Mouse (Mus musculus) embryonic facial prominence, embryonic 13.5 days (tissue): Measurements from ENCODE around the gene Ntn4. TPM values are rescaled to one million over a fixed set of nuclear protein-coding genes. Genes with fewer than 3 reads are reported as not detected.

Experiments
- ATAC-seq: fragments of 200-750 bp; cut with Nextera tagmentation; 2 replicates; pipeline ENCODE4 v1.8.0; 2017; ENCODE audit warnings: low read depth; ENCODE audit not compliant: insufficient number of reproducible peaks, insufficient read depth, low FRiP score, low TSS enrichment
- H3K27ac ChIP-seq: fragments of 300-500 bp; sonication (generic); 2 replicates; pipeline ENCODE4 v1.5.1; 2015; ENCODE audit warnings: moderate library complexity, mild to moderate bottlenecking, inconsistent platforms
- H3K27me3 ChIP-seq: fragments of 300-500 bp; sonication (generic); 2 replicates; pipeline ENCODE4 v1.6.1; 2015; ENCODE audit warnings: mild to moderate bottlenecking, inconsistent platforms
- H3K36me3 ChIP-seq: fragments of 300-500 bp; sonication (generic); 2 replicates; pipeline ENCODE4 v1.6.1; 2015; ENCODE audit warnings: mild to moderate bottlenecking, inconsistent platforms
- H3K4me1 ChIP-seq: fragments of 300-500 bp; sonication (generic); 2 replicates; pipeline ENCODE4 v1.6.1; 2015; ENCODE audit warnings: inconsistent platforms
- H3K4me2 ChIP-seq: fragments of 300-500 bp; sonication (generic); 2 replicates; pipeline ENCODE4 v1.6.1; 2015; ENCODE audit warnings: moderate library complexity, mild to moderate bottlenecking, inconsistent platforms
- H3K4me3 ChIP-seq: fragments of 300-500 bp; sonication (generic); 2 replicates; pipeline ENCODE4 v1.5.1; 2015; ENCODE audit warnings: mild to moderate bottlenecking, inconsistent platforms
- H3K9ac ChIP-seq: fragments of 300-500 bp; sonication (generic); 2 replicates; pipeline ENCODE4 v1.6.1; 2015; ENCODE audit warnings: mild to moderate bottlenecking, inconsistent platforms
- H3K9me3 ChIP-seq: fragments of 300-500 bp; sonication (generic); 2 replicates; pipeline ENCODE4 v1.6.1; 2016; ENCODE audit warnings: inconsistent platforms
- WGBS: fragments of 180-500 bp; shearing (Covaris S2); methylation state at CpG from one replicate; pipeline ENCODE4 v1.1.7; 2015; ENCODE audit warnings: mixed read lengths; 5-methylcytosine and 5-hydroxymethylcytosine counted together
- polyA plus RNA-seq: library from polyadenylated mRNA; unstranded; fragments of >200 nt; fragmentation: Nextera tagmentation; extraction: Ambion mirVana; gene quantifications from 2 replicates; pipeline ENCODE4 v1.2.1, GENCODE M21; 2015

Gene Ntn4
- polyA plus RNA-seq, 1 experiment from 2014 or later, result 0.87 TPM

- no peak for ATAC-seq
- Histone ChIP-seq H3K9me3 (no peaks in the 10 kb centered on the region), H3K4me3 (no peak overlapping the region), H3K9ac (no peak overlapping the region), H3K27me3 (no peaks in the 10 kb centered on the region), H3K27ac (no peak overlapping the region), H3K4me2 (no peak overlapping the region), H3K36me3 (peaks cover 13% of the 10 kb centered on the region), H3K4me1 (0 out of 2 replicates have a peak, but pooled peaks cover 3% of the 10 kb centered on the region)
- 82% methylated on average over 5 of the region's 5 CpGs for WGBS
Measured at GRCm38 (mm10) chr10:93708515-93708914, 68.0 kb downstream of the Ntn4 start.

GRCm38 (mm10) chr10:93709536-93709935 lies 69.1 kb downstream of the Ntn4 start:
- Histone ChIP-seq H3K27me3 (no peaks in the 10 kb centered on the region), H3K27ac (no peak overlapping the region), H3K4me1 (0 out of 2 replicates have a peak, but pooled peaks cover 3% of the 10 kb centered on the region), H3K4me2 (no peak overlapping the region), H3K4me3 (no peak overlapping the region), H3K9me3 (no peaks in the 10 kb centered on the region), H3K9ac (no peak overlapping the region), H3K36me3 (peaks cover 13% of the 10 kb centered on the region)
- WGBS, result 87% methylated on average over 8 of the region's 8 CpGs
- no peak for ATAC-seq

- Histone ChIP-seq H3K4me2 (no peak overlapping the region), H3K4me1 (peaks cover 26% of the 10 kb centered on the region)
- WGBS, result 80% methylated on average over 5 of the region's 5 CpGs
Measured at GRCm38 (mm10) chr10:93721625-93722337, 81.3 kb downstream of the Ntn4 start.

GRCm38 (mm10) chr10:93723942-93724542 lies 83.6 kb downstream of the Ntn4 start:
- H3K4me2 ChIP-seq, result peak overlapping the region; percentile 27
- H3K9ac ChIP-seq, result no peak overlapping the region
- no peak overlapping the region for H3K4me3 ChIP-seq
- H3K36me3 ChIP-seq, result no peaks in the 10 kb centered on the region
- no peaks in the 10 kb centered on the region for H3K9me3 ChIP-seq
- H3K27ac ChIP-seq, result peak overlapping the region; percentile 28
- 10% methylated on average over 11 of the region's 11 CpGs for WGBS
- no peak for ATAC-seq
- no peaks in the 10 kb centered on the region for H3K27me3 ChIP-seq
- peaks cover 24% of the 10 kb centered on the region for H3K4me1 ChIP-seq

More at GRCm38 (mm10) chr10:93721625-93722337, 81.3 kb downstream of the Ntn4 start:
- Histone ChIP-seq H3K27me3 (no peaks in the 10 kb centered on the region), H3K9me3 (no peaks in the 10 kb centered on the region), H3K27ac (no peak overlapping the region), H3K4me3 (no peak overlapping the region), H3K9ac (no peak overlapping the region), H3K36me3 (no peaks in the 10 kb centered on the region)
- ATAC-seq, result no peak

- ATAC-seq, result no peak
Measured at GRCm38 (mm10) chr10:93728131-93728530, 87.7 kb downstream of the Ntn4 start.

GRCm38 (mm10) chr10:93730514-93730913 lies 90.0 kb downstream of the Ntn4 start:
- H3K36me3 ChIP-seq, result no peaks in the 10 kb centered on the region
- no peak for ATAC-seq

More at GRCm38 (mm10) chr10:93728131-93728530, 87.7 kb downstream of the Ntn4 start:
- H3K4me3 ChIP-seq, result no peak overlapping the region
- H3K27me3 ChIP-seq, result no peaks in the 10 kb centered on the region
- WGBS, result 29% methylated on average over 5 of the region's 5 CpGs
- H3K9ac ChIP-seq, result no peak overlapping the region
- H3K27ac ChIP-seq, result no peak overlapping the region
- no peaks in the 10 kb centered on the region for H3K9me3 ChIP-seq
- H3K4me2 ChIP-seq, result no peak overlapping the region
- H3K36me3 ChIP-seq, result no peaks in the 10 kb centered on the region
- H3K4me1 ChIP-seq, result peaks cover 10% of the 10 kb centered on the region

GRCm38 (mm10) chr10:93731248-93731691 lies 90.8 kb downstream of the Ntn4 start:
- no peak for ATAC-seq
- Histone ChIP-seq H3K4me1 (no peaks in the 10 kb centered on the region), H3K4me2 (no peak overlapping the region), H3K36me3 (no peaks in the 10 kb centered on the region), H3K9ac (no peak overlapping the region), H3K27me3 (no peaks in the 10 kb centered on the region), H3K27ac (no peak overlapping the region), H3K9me3 (no peaks in the 10 kb centered on the region), H3K4me3 (no peak overlapping the region)
- 83% methylated on average over 9 of the region's 9 CpGs for WGBS

More at GRCm38 (mm10) chr10:93730514-93730913, 90.0 kb downstream of the Ntn4 start:
- Histone ChIP-seq H3K4me1 (no peaks in the 10 kb centered on the region), H3K27me3 (no peaks in the 10 kb centered on the region), H3K9ac (no peak overlapping the region), H3K27ac (no peak overlapping the region), H3K4me2 (no peak overlapping the region), H3K9me3 (no peaks in the 10 kb centered on the region), H3K4me3 (no peak overlapping the region)
- WGBS, result 85% methylated on average over 6 of the region's 6 CpGs

GRCm38 (mm10) chr10:93736114-93736645 lies 95.7 kb downstream of the Ntn4 start:
- Histone ChIP-seq H3K27me3 (no peaks in the 10 kb centered on the region), H3K9ac (no peak overlapping the region), H3K4me1 (peaks cover 3% of the 10 kb centered on the region; the same call in 1 of the 2 replicates), H3K9me3 (no peaks in the 10 kb centered on the region), H3K27ac (no peak overlapping the region), H3K4me2 (no peak overlapping the region), H3K4me3 (no peak overlapping the region), H3K36me3 (no peaks in the 10 kb centered on the region)
- WGBS, result 68% methylated on average over 6 of the region's 6 CpGs
- ATAC-seq, result no peak

GRCm38 (mm10) chr10:93737080-93737479 lies 96.6 kb downstream of the Ntn4 start:
- WGBS, result 73% methylated on average over 5 of the region's 5 CpGs
- no peak overlapping the region for H3K9ac ChIP-seq
- no peaks in the 10 kb centered on the region for H3K36me3 ChIP-seq
- H3K4me1 ChIP-seq, result peaks cover 12% of the 10 kb centered on the region; the same call in 1 of the 2 replicates
- H3K27ac ChIP-seq, result no peak overlapping the region
- H3K27me3 ChIP-seq, result no peaks in the 10 kb centered on the region
- H3K9me3 ChIP-seq, result no peaks in the 10 kb centered on the region
- H3K4me2 ChIP-seq, result no peak overlapping the region
- no peak overlapping the region for H3K4me3 ChIP-seq
- no peak for ATAC-seq

- Histone ChIP-seq H3K27ac (0 out of 2 replicates have a peak overlapping the region, but pooled peaks have one; percentile 5), H3K9ac (no peak overlapping the region), H3K27me3 (no peaks in the 10 kb centered on the region), H3K4me1 (peaks cover 14% of the 10 kb centered on the region; the same call in 1 of the 2 replicates), H3K4me3 (no peak overlapping the region), H3K36me3 (no peaks in the 10 kb centered on the region), H3K4me2 (0 out of 2 replicates have a peak overlapping the region, but pooled peaks have one; percentile 14), H3K9me3 (no peaks in the 10 kb centered on the region)
- WGBS, result 29% methylated on average over 14 of the region's 14 CpGs
- ATAC-seq, result no peak
Measured at GRCm38 (mm10) chr10:93741446-93742096, 101.1 kb downstream of the Ntn4 start.

- no peaks in the 10 kb centered on the region for H3K27me3 ChIP-seq
- H3K4me2 ChIP-seq, result no peak overlapping the region
- peaks cover 14% of the 10 kb centered on the region; the same call in 1 of the 2 replicates for H3K4me1 ChIP-seq
- no peak overlapping the region for H3K9ac ChIP-seq
- H3K9me3 ChIP-seq, result no peaks in the 10 kb centered on the region
- no peak for ATAC-seq
- H3K27ac ChIP-seq, result 0 out of 2 replicates have a peak overlapping the region, but pooled peaks have one; percentile 5
- H3K36me3 ChIP-seq, result no peaks in the 10 kb centered on the region
- 65% methylated on average over 3 of the region's 3 CpGs for WGBS
- H3K4me3 ChIP-seq, result no peak overlapping the region
Measured at GRCm38 (mm10) chr10:93742097-93742446, 101.6 kb downstream of the Ntn4 start.
